Mouse (Mus musculus) cortical plate, adult 2 months (tissue): Measurements from ENCODE around the gene Trabd.

ENCODE experiments used
- CTCF ChIP-seq: fragments of 200-500 bp; IDR thresholded peaks from 2 replicates; pipeline ENCODE4 v1.5.1; 2011; ENCODE audit warnings: mild to moderate bottlenecking, control low read depth, low read length; ENCODE audit not compliant: insufficient read depth; ENCODE audit errors: extremely low read depth
- POLR2A ChIP-seq: fragments of 200-500 bp; IDR thresholded peaks from 2 replicates; pipeline ENCODE4 v1.6.1; 2011; ENCODE audit warnings: mild to moderate bottlenecking, low read length, control low read depth; ENCODE audit not compliant: insufficient read depth; ENCODE audit errors: extremely low read depth

GRCm38 (mm10) chr15:89062518-89062910 is 12.4 kb upstream of the Trabd start:
- TF ChIP-seq CTCF, result no peak
- no peak for TF ChIP-seq POLR2A
